Mouse (Mus musculus): ENCODE results near the gene Slc35g2.

DNA sequence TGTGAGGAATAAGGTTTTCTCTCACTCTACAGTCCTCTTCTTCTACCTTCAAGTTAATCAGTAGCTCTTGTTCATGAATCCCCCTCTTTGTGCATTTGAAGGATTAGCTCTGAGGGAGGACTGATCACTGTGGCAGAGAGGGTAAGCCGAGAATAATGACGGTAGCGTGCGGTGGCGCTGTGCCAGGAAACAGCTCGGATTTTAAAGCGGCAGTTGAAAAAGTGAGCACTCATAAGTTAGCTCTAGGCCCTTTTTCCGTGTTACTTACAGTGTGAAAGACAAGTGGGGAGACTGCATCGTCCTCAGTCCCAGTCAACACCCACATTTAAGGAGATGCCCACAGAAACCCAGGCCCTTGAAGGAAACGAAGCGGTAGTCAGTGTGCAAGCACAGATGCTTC lies 46.1 kb upstream of the Slc35g2 start:
- no peak for TF ChIP-seq POLR2A (IDR thresholded peaks at IDR 0.05; ENCODE audit: borderline replicate concordance, extremely low read depth, low read depth, low read length)
- TF ChIP-seq CTCF (IDR thresholded peaks at IDR 0.05; ENCODE audit: insufficient read depth, low read length): no peak

All from lung, adult 2 months (tissue).